Mouse (Mus musculus): ENCODE results near the gene Stpg2. TPM values are rescaled to one million over a fixed set of nuclear protein-coding genes. Genes with fewer than 3 reads are reported as not detected.
"Not testable (repeated sequence)": the region's sequence is repeated elsewhere in the genome, so short reads cannot be mapped to it uniquely, and the experiment has no call there.

Gene Stpg2
- polyA plus RNA-seq, 1 experiment from 2014 or later, result 0.09 TPM

DNA sequence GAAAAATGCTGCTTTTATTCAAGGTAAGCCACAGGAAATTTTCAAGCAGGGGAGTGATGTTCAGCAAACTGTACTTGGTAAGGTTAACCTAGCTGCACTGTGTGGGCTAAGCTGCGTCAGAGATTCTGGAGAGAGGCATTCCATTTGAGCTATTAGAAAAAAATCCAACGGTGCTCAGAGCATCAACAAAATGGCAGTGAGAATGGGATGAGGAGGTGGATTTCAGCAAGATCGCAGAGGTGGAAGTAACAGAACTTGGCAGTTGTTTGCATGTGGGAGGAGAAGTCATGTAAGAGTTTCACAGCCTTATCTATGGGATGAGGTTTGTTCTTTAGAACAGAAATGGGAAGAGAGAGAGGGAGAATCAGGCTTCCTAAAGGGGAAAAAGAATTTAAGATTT lies 5.2 kb upstream of the Stpg2 start:
- Histone ChIP-seq H3K27ac (ENCODE audit: low read depth, low read length) (no peak overlapping the region), H3K4me2 (replicated peaks; ENCODE audit: low read depth, low read length) (no peak overlapping the region), H3K36me3 (ENCODE audit: control insufficient read depth, insufficient read depth, low read length) (no peaks in the 10 kb centered on the region), H3K9ac (ENCODE audit: low read depth, low read length) (no peak overlapping the region), H3K4me3 (ENCODE audit: low read depth, low read length) (no peak overlapping the region), H3K9me3 (ENCODE audit: control insufficient read depth, low read length) (no peaks in the 10 kb centered on the region), H3K27me3 (ENCODE audit: control insufficient read depth, insufficient read depth, low read length) (peaks cover 5% of the 10 kb centered on the region; the same call in 1 of the 2 replicates), H3K4me1 (replicated peaks; ENCODE audit: control insufficient read depth, insufficient read depth, low read length) (no peaks in the 10 kb centered on the region)
- DNase-seq (ENCODE audit: low spot score), result no peak
- WGBS, result 79% methylated on average over 3 of the region's 3 CpGs
- no peak for ATAC-seq (ENCODE audit: low FRiP score)

DNA sequence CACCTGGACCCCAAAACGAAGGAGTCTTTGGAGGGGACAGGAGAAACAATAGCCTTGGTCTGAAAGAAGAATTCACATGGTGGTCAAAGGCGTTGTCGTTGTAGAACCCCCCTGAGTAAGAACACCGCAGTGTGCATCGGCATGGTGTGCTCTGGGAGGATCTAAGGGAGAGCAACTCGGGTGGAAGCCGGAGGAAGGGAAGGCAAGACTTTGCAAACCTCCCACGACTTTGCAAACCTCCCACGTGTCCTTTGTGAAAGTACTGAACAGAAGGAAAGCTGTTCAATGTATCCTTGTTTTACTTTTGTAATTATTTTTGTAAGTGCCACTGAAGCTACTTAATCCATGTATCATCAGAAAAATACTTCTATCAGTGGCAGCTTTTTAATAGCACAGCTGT lies 11.5 kb downstream of the Stpg2 start:
- no peak overlapping the region for H3K4me2 ChIP-seq (replicated peaks; ENCODE audit: low read depth, low read length)
- 71% methylated on average over 9 of the region's 9 CpGs for WGBS
- DNase-seq (ENCODE audit: low spot score) (no peak), ATAC-seq (ENCODE audit: low FRiP score) (no peak)
- H3K9me3 ChIP-seq (ENCODE audit: control insufficient read depth, low read length), result no peaks in the 10 kb centered on the region
- H3K4me1 ChIP-seq (replicated peaks; ENCODE audit: control insufficient read depth, insufficient read depth, low read length), result no peaks in the 10 kb centered on the region
- H3K27ac ChIP-seq (ENCODE audit: low read depth, low read length), result no peak overlapping the region
- H3K27me3 ChIP-seq (ENCODE audit: control insufficient read depth, insufficient read depth, low read length), result no peaks in the 10 kb centered on the region
- H3K36me3 ChIP-seq (ENCODE audit: control insufficient read depth, insufficient read depth, low read length), result no peaks in the 10 kb centered on the region
- H3K9ac ChIP-seq (ENCODE audit: low read depth, low read length), result no peak overlapping the region
- H3K4me3 ChIP-seq (ENCODE audit: low read depth, low read length), result no peak overlapping the region

DNA sequence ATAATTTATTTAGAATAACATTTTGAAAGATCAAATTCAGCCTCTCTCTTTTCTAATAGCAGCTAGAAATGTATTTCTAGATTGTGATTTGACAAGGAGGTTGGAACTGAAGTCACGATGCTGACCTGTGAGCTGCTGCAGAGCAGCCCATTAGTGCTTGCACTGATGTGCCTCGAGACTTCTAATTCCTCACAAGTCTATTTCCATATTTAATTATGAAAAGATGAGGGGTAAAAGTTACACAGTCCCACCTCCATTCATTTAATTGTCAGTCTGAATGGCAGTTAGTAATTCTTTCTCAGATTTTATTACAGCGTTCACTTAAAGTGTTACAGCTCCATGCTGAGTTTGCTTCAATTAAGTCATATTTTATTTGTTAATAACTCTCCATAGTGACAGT lies 19.6 kb downstream of the Stpg2 start:
- no peak for ATAC-seq (ENCODE audit: low FRiP score)
- 79% methylated on average over 3 of the region's 3 CpGs for WGBS
- no peaks in the 10 kb centered on the region for H3K36me3 ChIP-seq (ENCODE audit: control insufficient read depth, insufficient read depth, low read length)

DNA sequence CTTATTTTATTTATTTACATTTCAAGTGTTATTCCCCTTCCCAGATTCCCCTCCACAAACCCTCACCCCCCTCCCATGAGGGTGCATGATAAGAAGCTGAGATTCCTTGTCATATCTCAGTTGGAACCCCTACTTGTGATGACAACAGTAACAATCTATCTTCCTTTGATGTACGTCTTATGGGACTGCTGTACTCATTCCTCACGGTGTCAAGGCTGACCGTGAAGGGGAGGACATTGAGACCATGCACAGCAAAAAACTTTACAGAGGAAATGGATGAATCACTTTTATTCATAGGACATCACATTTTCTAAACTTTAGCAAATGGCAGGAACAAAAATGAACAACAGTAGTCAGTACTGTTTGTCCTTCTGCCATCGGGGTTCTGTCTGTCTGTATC lies 21.3 kb downstream of the Stpg2 start:
- no peak overlapping the region for H3K27ac ChIP-seq (ENCODE audit: low read depth, low read length)
- no peak overlapping the region for H3K9ac ChIP-seq (ENCODE audit: low read depth, low read length)
- no peak overlapping the region for H3K4me3 ChIP-seq (ENCODE audit: low read depth, low read length)
- H3K27me3 ChIP-seq (ENCODE audit: control insufficient read depth, insufficient read depth, low read length), result no peaks in the 10 kb centered on the region
- no peaks in the 10 kb centered on the region for H3K4me1 ChIP-seq (replicated peaks; ENCODE audit: control insufficient read depth, insufficient read depth, low read length)
- no peaks in the 10 kb centered on the region for H3K36me3 ChIP-seq (ENCODE audit: control insufficient read depth, insufficient read depth, low read length)
- WGBS, result 76% methylated on average over 4 of the region's 4 CpGs
- DNase-seq (ENCODE audit: low spot score) (no peak), ATAC-seq (ENCODE audit: low FRiP score) (no peak)
- no peaks in the 10 kb centered on the region for H3K9me3 ChIP-seq (ENCODE audit: control insufficient read depth, low read length)
- no peak overlapping the region for H3K4me2 ChIP-seq (replicated peaks; ENCODE audit: low read depth, low read length)

More for the DNA sequence above, 19.6 kb downstream of the Stpg2 start:
- no peak overlapping the region for H3K4me3 ChIP-seq (ENCODE audit: low read depth, low read length)
- no peak overlapping the region for H3K9ac ChIP-seq (ENCODE audit: low read depth, low read length)
- no peak overlapping the region for H3K4me2 ChIP-seq (replicated peaks; ENCODE audit: low read depth, low read length)
- H3K4me1 ChIP-seq (replicated peaks; ENCODE audit: control insufficient read depth, insufficient read depth, low read length), result no peaks in the 10 kb centered on the region
- H3K27ac ChIP-seq (ENCODE audit: low read depth, low read length), result no peak overlapping the region
- H3K27me3 ChIP-seq (ENCODE audit: control insufficient read depth, insufficient read depth, low read length), result no peaks in the 10 kb centered on the region
- no peak for DNase-seq (ENCODE audit: low spot score)
- no peaks in the 10 kb centered on the region for H3K9me3 ChIP-seq (ENCODE audit: control insufficient read depth, low read length)

DNA sequence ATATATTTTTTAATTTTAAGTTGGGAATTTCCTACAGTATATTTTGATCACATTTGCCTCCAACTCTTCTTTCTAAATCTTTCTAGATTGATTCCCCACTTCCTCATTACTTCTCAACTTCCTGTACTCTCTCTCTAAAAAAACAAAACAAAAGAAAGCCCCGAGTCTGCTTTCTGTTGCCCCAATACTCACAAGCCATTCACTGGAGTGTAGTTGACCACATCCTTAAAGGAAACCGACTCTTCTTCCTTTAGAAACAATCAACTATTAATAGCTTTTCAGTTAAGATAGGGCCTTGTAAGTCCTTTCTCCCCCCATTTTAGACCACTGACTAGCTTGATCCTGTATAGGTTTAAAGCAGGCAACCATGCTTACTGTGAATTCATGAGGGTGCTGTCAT lies 39.7 kb downstream of the Stpg2 start:
- ATAC-seq (ENCODE audit: low FRiP score) (no peak), DNase-seq (ENCODE audit: low spot score) (no peak)
- H3K4me2 ChIP-seq (replicated peaks; ENCODE audit: low read depth, low read length), result no peak overlapping the region
- no peak overlapping the region for H3K4me3 ChIP-seq (ENCODE audit: low read depth, low read length)
- no peaks in the 10 kb centered on the region for H3K27me3 ChIP-seq (ENCODE audit: control insufficient read depth, insufficient read depth, low read length)
- no peaks in the 10 kb centered on the region for H3K4me1 ChIP-seq (replicated peaks; ENCODE audit: control insufficient read depth, insufficient read depth, low read length)
- 84% methylated on average over 2 of the region's 2 CpGs for WGBS
- H3K36me3 ChIP-seq (ENCODE audit: control insufficient read depth, insufficient read depth, low read length), result no peaks in the 10 kb centered on the region
- no peaks in the 10 kb centered on the region for H3K9me3 ChIP-seq (ENCODE audit: control insufficient read depth, low read length)
- no peak overlapping the region for H3K27ac ChIP-seq (ENCODE audit: low read depth, low read length)
- no peak overlapping the region for H3K9ac ChIP-seq (ENCODE audit: low read depth, low read length)

DNA sequence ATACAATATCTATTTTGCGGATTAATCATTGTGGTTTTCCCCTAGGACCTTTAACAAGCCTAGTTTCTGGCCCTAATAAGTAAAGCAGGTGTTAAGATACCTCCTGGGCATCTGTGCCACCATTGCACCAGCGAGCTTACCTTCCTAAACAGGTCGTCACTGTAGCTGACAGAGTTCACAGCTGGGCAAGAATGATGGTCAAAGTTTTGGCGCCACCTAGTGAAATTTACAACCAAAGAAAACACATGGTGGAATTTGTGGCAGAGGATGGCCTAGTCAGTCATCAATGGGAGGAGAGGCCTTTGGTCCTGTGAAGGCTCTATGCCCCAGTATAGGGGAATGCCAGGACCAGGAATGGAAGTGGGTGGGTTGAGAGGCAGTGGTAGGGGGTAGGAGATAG lies 41.0 kb downstream of the Stpg2 start:
- DNase-seq (ENCODE audit: low spot score), result peak; percentile 22
- Histone ChIP-seq H3K27ac (ENCODE audit: low read depth, low read length) (no peak overlapping the region), H3K27me3 (ENCODE audit: control insufficient read depth, insufficient read depth, low read length) (no peaks in the 10 kb centered on the region), H3K4me2 (replicated peaks; ENCODE audit: low read depth, low read length) (no peak overlapping the region), H3K36me3 (ENCODE audit: control insufficient read depth, insufficient read depth, low read length) (no peaks in the 10 kb centered on the region), H3K4me3 (ENCODE audit: low read depth, low read length) (no peak overlapping the region), H3K4me1 (replicated peaks; ENCODE audit: control insufficient read depth, insufficient read depth, low read length) (no peaks in the 10 kb centered on the region), H3K9me3 (ENCODE audit: control insufficient read depth, low read length) (no peaks in the 10 kb centered on the region), H3K9ac (ENCODE audit: low read depth, low read length) (no peak overlapping the region)
- 55% methylated on average over 4 of the region's 4 CpGs for WGBS
- no peak for ATAC-seq (ENCODE audit: low FRiP score)

DNA sequence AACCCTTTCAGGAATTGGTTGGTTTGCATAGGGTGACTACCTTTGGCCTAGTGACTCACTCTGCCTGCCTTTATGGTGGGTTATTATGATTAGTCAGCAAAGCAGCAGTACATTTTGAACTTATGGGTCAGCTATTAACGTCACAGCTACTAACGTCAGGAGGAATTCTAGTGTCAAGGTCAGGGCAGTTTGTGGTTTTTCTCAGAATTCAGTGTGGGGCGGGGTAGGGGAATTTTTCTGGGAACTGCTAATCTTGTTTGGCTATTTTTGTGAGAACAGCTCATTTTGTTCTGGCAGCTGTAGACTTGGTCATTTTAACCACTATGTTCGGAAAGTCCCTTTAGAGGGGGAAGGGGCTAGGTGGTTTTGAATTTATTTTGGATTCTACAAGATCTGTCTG lies 56.9 kb downstream of the Stpg2 start:
- H3K27ac ChIP-seq (ENCODE audit: low read depth, low read length); H3K36me3 ChIP-seq (ENCODE audit: control insufficient read depth, insufficient read depth, low read length); H3K4me3 ChIP-seq (ENCODE audit: low read depth, low read length); H3K4me2 ChIP-seq (replicated peaks; ENCODE audit: low read depth, low read length); H3K9ac ChIP-seq (ENCODE audit: low read depth, low read length); H3K4me1 ChIP-seq (replicated peaks; ENCODE audit: control insufficient read depth, insufficient read depth, low read length); DNase-seq (ENCODE audit: low spot score); H3K27me3 ChIP-seq (ENCODE audit: control insufficient read depth, insufficient read depth, low read length); H3K9me3 ChIP-seq (ENCODE audit: control insufficient read depth, low read length); ATAC-seq (ENCODE audit: low FRiP score): not testable (repeated sequence)
- WGBS, result 87% methylated on average over 4 of the region's 4 CpGs

DNA sequence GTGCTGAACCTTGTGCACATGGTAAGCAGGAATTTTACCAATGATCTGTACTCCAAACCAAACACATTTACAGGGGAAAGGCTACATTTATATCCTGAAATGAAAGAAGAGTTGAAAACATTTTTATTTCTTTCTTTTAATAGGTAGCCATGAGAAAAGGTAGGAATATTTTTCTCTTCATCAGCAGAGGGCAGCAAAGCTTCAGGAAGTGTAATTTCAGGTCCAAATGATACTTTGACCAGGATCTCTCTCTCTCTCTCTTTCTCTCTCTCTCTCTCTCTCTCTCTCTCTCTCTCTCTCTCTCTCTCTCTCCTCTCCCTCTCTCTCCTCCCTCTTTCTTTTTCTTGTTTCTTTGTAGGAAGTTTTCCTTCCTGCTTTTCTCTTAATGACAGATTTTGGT lies 92.4 kb downstream of the Stpg2 start:
- peak; percentile 52 for DNase-seq (ENCODE audit: low spot score)

DNA sequence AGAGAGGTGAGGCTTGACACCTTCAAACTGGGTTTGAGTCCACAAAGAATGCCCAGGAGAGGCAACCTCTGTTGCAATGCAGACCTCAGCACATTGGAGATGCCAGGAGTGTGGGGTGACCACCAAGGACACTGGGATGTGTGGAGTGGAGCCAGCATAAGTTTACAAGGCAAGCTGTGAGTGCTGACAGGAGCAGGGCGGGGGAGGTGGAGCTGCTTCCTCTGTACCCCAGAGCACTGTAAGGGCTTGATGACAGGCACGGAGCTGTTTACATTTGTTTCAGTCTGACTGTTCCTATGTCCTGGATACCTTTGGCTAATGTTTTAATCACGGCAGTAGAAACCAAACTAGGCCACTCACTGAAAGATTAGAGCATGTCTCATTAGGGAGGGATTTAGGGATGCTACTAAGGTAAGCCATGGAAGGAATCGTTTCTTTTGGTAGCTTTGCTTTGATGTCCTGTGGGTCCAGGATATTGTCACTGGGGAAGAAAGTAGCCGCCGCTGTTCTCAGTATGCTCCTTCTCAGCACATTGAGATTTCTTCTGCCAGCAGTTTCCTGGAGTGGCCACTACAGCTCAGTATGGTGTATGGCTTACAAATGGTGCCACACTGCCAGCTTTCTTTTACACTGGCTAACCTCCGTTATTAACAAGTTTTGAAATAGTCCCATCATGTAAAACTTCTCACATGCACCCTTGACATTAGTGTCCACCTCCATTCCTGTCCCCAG lies 102.8 kb downstream of the Stpg2 start:
- Histone ChIP-seq H3K9ac (ENCODE audit: low read depth, low read length) (no peak overlapping the region), H3K27me3 (ENCODE audit: control insufficient read depth, insufficient read depth, low read length) (no peaks in the 10 kb centered on the region), H3K9me3 (ENCODE audit: control insufficient read depth, low read length) (no peaks in the 10 kb centered on the region), H3K4me1 (replicated peaks; ENCODE audit: control insufficient read depth, insufficient read depth, low read length) (no peaks in the 10 kb centered on the region), H3K4me3 (ENCODE audit: low read depth, low read length) (no peak overlapping the region), H3K36me3 (ENCODE audit: control insufficient read depth, insufficient read depth, low read length) (no peaks in the 10 kb centered on the region), H3K4me2 (replicated peaks; ENCODE audit: low read depth, low read length) (no peak overlapping the region), H3K27ac (ENCODE audit: low read depth, low read length) (no peak overlapping the region)
- WGBS, result 53% methylated on average over 7 of the region's 7 CpGs
- ATAC-seq (ENCODE audit: low FRiP score), result no peak
- DNase-seq (ENCODE audit: low spot score), result no peak

More for the DNA sequence above, 92.4 kb downstream of the Stpg2 start:
- H3K4me1 ChIP-seq (replicated peaks; ENCODE audit: control insufficient read depth, insufficient read depth, low read length), result no peaks in the 10 kb centered on the region
- H3K36me3 ChIP-seq (ENCODE audit: control insufficient read depth, insufficient read depth, low read length), result no peaks in the 10 kb centered on the region
- H3K27ac ChIP-seq (ENCODE audit: low read depth, low read length), result no peak overlapping the region
- no peak for ATAC-seq (ENCODE audit: low FRiP score)
- H3K27me3 ChIP-seq (ENCODE audit: control insufficient read depth, insufficient read depth, low read length), result no peaks in the 10 kb centered on the region
- no peak overlapping the region for H3K9ac ChIP-seq (ENCODE audit: low read depth, low read length)
- H3K9me3 ChIP-seq (ENCODE audit: control insufficient read depth, low read length), result no peaks in the 10 kb centered on the region
- H3K4me2 ChIP-seq (replicated peaks; ENCODE audit: low read depth, low read length), result no peak overlapping the region
- no peak overlapping the region for H3K4me3 ChIP-seq (ENCODE audit: low read depth, low read length)

All from hindbrain, embryonic 11.5 days (tissue).